Mouse (Mus musculus): ENCODE data around the gene Lama4. TPM values are rescaled to one million over a fixed set of nuclear protein-coding genes. Genes with fewer than 3 reads are reported as not detected.

Lama4 gene
- polyA plus RNA-seq, 1 experiment from 2014 or later: 46.6 TPM

DNA sequence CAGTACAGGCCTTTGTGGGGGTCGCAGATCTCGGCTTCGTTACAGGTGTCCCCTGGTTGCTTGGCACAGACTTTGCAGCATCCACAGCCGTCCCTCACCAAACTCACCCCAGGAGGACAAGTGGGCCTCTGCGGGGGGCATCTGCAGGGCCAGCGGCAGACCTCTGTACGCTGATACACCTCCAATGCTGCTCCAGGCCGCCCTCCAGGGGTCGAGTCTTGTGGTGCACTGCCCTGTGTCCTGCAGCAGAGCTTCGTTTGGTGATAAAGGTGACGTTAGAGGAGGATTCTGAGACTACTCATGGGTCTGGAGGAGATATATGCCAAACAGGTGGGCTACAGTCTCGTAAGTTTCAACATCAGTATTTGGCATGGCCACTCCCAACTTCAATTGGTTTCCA is 193.0 kb downstream of the Lama4 start:
- no peaks in the 10 kb centered on the region for H3K9me3 ChIP-seq (ENCODE audit: control insufficient read depth, low read length)
- 0 out of 2 replicates have a peak, but pooled peaks cover 7% of the 10 kb centered on the region for H3K4me1 ChIP-seq (ENCODE audit: control insufficient read depth, insufficient read depth, low read length)
- no peak overlapping the region for H3K27ac ChIP-seq (ENCODE audit: low read length)
- ATAC-seq: no peak
- no peaks in the 10 kb centered on the region for H3K27me3 ChIP-seq (replicated peaks; ENCODE audit: control insufficient read depth, insufficient read depth, low read length)
- WGBS: 63% methylated on average over 12 of the region's 12 CpGs
- H3K4me2 ChIP-seq (ENCODE audit: low read depth, low read length): no peak overlapping the region
- H3K4me3 ChIP-seq (ENCODE audit: low read length): no peak overlapping the region
- no peak overlapping the region for H3K9ac ChIP-seq (ENCODE audit: low read depth, low read length)
- no peaks in the 10 kb centered on the region for H3K36me3 ChIP-seq (ENCODE audit: control insufficient read depth, insufficient read depth, low read length)

Other genes with a start within 250 kb of the Lama4 start
- gene Rfpl4b, start 143.7 kb upstream of the Lama4 start, polyA plus RNA-seq (2015; fragmentation: Nextera tagmentation; extraction: Ambion mirVana): not detected in 2 replicates
- gene Fam229b, start 168.4 kb downstream of the Lama4 start, polyA plus RNA-seq (2015; fragmentation: Nextera tagmentation; extraction: Ambion mirVana): 4.6 and 5.3 TPM in 2 replicates
- gene Tube1, start 168.5 kb downstream of the Lama4 start, polyA plus RNA-seq (2015; fragmentation: Nextera tagmentation; extraction: Ambion mirVana): 9.7 and 11.7 TPM in 2 replicates
- 0.16 and 0.20 TPM in 2 replicates for gene Ccn6, start 198.3 kb downstream of the Lama4 start, polyA plus RNA-seq (2015; fragmentation: Nextera tagmentation; extraction: Ambion mirVana)